Mouse (Mus musculus): Measurements from ENCODE around the gene Sf3b1.

- TF ChIP-seq EP300 (IDR thresholded peaks at IDR 0.05; ENCODE audit: low read depth) (no peak), CTCF (IDR thresholded peaks at IDR 0.05; ENCODE audit: low read depth) (no peak)
These were observed 12.7 kb upstream of the Sf3b1 start for GRCm38 (mm10) chr1:55039944-55040343.
